Mouse (Mus musculus): ENCODE results near the gene Anapc1. TPM values are rescaled to one million over a fixed set of nuclear protein-coding genes. Genes with fewer than 3 reads are reported as not detected.
"Not testable (repeated sequence)": the region's sequence is repeated elsewhere in the genome, so short reads cannot be mapped to it uniquely, and the experiment has no call there.

The Anapc1 gene
- polyA plus RNA-seq, 1 experiment, result 128 TPM

- peak overlapping the region; percentile 86 for H3K27ac ChIP-seq (ENCODE audit: insufficient read depth, low read length)
- TF ChIP-seq CTCF (IDR thresholded peaks at IDR 0.05; ENCODE audit: borderline replicate concordance, insufficient read depth, low read length), result peak; percentile 80
- peak; percentile 36 for TF ChIP-seq POLR2A (IDR thresholded peaks at IDR 0.05; ENCODE audit: low read depth, low read length)
- peak overlapping the region; percentile 75 for H3K4me3 ChIP-seq (ENCODE audit: insufficient read depth, low read length)
- H3K4me1 ChIP-seq (ENCODE audit: control insufficient read depth, insufficient read depth, low read length), result peaks cover 3% of the 10 kb centered on the region; the same call in 1 of the 2 replicates
Observed at GRCm38 (mm10) chr2:128698140-128698692, 11.0 kb upstream of the Anapc1 start.

- Histone ChIP-seq H3K27ac (ENCODE audit: insufficient read depth, low read length) (no peak overlapping the region), H3K4me1 (ENCODE audit: control insufficient read depth, insufficient read depth, low read length) (peaks cover 9% of the 10 kb centered on the region; the same call in 1 of the 2 replicates), H3K4me3 (ENCODE audit: insufficient read depth, low read length) (no peak overlapping the region)
- no peak for TF ChIP-seq POLR2A (IDR thresholded peaks at IDR 0.05; ENCODE audit: low read depth, low read length)
- no peak for TF ChIP-seq CTCF (IDR thresholded peaks at IDR 0.05; ENCODE audit: borderline replicate concordance, insufficient read depth, low read length)
Observed at GRCm38 (mm10) chr2:128697566-128697965, 10.4 kb upstream of the Anapc1 start.

DNA sequence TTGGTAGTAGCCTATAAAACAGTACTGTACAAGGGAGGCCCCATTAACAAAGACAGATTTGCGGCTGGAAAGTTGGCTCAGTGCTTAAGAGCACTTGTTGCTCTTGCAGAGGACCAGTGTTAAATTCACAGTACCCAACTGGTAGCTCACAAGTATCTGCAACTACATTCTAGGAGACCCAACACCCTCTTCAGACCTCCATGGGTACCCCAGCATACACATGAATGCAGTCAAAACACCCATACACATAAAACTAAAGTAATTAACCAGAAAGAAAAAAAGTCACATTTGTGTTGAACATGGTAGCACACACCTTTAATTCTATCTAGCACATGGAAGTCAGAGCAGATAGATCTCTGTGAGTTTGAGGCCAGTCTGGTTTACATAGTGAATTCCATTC lies 9.9 kb upstream of the Anapc1 start:
- Histone ChIP-seq H3K4me1 (ENCODE audit: control insufficient read depth, insufficient read depth, low read length) (peaks cover 9% of the 10 kb centered on the region; the same call in 1 of the 2 replicates), H3K27ac (ENCODE audit: insufficient read depth, low read length) (no peak overlapping the region), H3K4me3 (ENCODE audit: insufficient read depth, low read length) (no peak overlapping the region)
- TF ChIP-seq POLR2A (IDR thresholded peaks at IDR 0.05; ENCODE audit: low read depth, low read length) (no peak), CTCF (IDR thresholded peaks at IDR 0.05; ENCODE audit: borderline replicate concordance, insufficient read depth, low read length) (no peak)

DNA sequence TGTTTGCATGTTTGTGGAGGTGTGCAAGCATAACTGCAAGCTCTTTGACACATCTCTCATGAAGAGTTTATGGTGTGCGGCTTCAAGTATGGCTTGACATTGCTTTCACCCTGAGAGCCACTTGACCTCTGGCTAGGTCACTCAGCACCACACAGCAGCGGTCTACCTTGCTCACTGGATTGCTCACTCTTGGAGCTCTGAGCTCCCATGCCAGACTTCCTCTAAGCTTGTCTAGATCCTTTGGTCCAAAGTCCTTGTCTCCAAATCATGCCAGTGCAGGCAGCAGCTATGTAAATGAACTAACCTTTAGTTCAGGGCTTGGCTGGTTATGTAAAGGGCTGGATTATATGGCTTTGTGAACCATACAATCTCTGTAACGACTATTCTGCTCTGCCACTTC lies 9.2 kb upstream of the Anapc1 start:
- Histone ChIP-seq H3K4me3 (ENCODE audit: insufficient read depth, low read length) (no peak overlapping the region), H3K4me1 (ENCODE audit: control insufficient read depth, insufficient read depth, low read length) (peaks cover 9% of the 10 kb centered on the region; the same call in 1 of the 2 replicates)
- no peak for TF ChIP-seq POLR2A (IDR thresholded peaks at IDR 0.05; ENCODE audit: low read depth, low read length)
- TF ChIP-seq CTCF (IDR thresholded peaks at IDR 0.05; ENCODE audit: borderline replicate concordance, insufficient read depth, low read length), result no peak

DNA sequence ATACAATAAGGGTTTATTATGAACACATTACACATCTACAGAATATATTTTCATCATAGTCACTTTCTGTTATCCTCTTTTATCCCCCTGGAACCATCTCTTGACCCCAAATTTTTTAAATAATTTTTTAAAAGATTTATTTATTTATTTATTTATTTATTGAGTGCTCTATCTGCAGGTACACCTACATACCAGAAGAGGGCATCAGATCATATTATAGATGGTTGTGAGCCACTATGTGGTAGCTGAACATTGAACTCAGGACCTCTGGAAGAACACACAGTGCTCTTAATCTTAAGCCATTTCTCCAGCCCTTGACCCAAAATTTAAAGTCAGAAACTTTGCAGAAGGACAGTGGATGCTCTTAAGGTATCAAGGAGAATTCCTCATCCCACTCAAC lies 7.4 kb upstream of the Anapc1 start:
- peaks cover 7% of the 10 kb centered on the region; the same call in 1 of the 2 replicates for H3K4me1 ChIP-seq (ENCODE audit: control insufficient read depth, insufficient read depth, low read length)
- H3K27ac ChIP-seq (ENCODE audit: insufficient read depth, low read length), result no peak overlapping the region
- H3K4me3 ChIP-seq (ENCODE audit: insufficient read depth, low read length), result no peak overlapping the region
- TF ChIP-seq POLR2A (IDR thresholded peaks at IDR 0.05; ENCODE audit: low read depth, low read length), result no peak
- TF ChIP-seq CTCF (IDR thresholded peaks at IDR 0.05; ENCODE audit: borderline replicate concordance, insufficient read depth, low read length), result no peak

More for the DNA sequence above, 9.2 kb upstream of the Anapc1 start:
- no peak overlapping the region for H3K27ac ChIP-seq (ENCODE audit: insufficient read depth, low read length)

DNA sequence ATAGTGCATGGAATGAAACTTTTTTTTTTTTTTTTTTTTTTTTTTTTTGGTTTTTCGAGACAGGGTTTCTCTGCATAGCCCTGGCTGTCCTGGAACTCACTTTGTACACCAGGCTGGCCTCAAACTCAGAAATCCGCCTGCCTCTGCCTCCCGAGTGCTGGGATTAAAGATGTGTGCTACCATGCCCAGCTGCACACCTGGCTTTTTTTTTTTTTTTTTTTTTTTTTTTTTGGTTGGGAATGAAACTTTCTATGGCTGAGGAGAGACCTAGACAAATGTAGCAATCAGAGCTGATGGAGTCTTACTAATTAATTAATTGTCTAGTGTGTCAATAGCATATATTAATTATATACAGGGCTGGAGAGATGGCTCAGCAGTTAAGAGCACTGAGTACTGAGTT lies 6.6 kb upstream of the Anapc1 start:
- not testable (repeated sequence) for H3K4me1 ChIP-seq (ENCODE audit: control insufficient read depth, insufficient read depth, low read length); H3K4me3 ChIP-seq (ENCODE audit: insufficient read depth, low read length); H3K27ac ChIP-seq (ENCODE audit: insufficient read depth, low read length)

DNA sequence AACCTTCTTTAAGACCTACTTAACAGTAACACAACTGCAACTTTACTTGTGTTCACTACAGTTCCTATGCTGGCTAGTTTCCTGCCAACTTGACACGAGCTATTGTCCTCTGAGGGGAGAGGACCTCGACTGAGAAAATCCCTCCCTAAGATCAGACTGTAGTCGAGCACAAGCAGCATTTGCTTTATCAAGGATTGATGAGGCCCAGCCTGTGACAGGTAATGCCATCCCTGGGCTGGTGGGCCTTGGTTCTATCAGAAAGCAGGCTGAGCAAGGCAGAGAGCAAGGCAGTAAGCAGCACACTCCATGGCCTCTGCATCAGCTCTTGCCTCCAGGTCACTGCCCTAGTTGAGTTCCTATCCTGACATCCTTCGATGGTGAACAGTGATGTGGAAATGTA lies 6.0 kb upstream of the Anapc1 start:
- peaks cover 7% of the 10 kb centered on the region; the same call in 1 of the 2 replicates for H3K4me1 ChIP-seq (ENCODE audit: control insufficient read depth, insufficient read depth, low read length)
- H3K4me3 ChIP-seq (ENCODE audit: insufficient read depth, low read length), result no peak overlapping the region
- peak overlapping the region; percentile 84 for H3K27ac ChIP-seq (ENCODE audit: insufficient read depth, low read length)
- TF ChIP-seq POLR2A (IDR thresholded peaks at IDR 0.05; ENCODE audit: low read depth, low read length), result no peak
- TF ChIP-seq CTCF (IDR thresholded peaks at IDR 0.05; ENCODE audit: borderline replicate concordance, insufficient read depth, low read length), result no peak

DNA sequence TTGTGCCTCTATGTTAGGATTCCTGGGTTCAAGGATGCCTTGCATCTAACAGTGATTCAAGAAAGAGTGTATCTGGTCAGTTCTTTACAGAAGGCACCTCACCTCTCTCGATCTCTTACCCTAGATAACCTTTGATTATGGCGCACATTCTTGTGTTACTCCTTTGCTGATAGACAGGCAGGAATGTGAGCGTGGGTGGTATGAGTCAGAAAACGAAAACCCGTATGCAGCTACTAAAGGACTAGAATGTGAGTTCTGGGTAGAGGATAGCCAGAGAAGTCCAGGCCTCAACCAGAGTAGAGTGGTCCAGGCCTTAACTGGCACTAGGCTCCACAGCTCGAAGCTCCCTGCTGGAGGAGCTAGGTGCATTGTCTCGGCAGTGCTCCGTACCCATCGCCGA lies 5.6 kb upstream of the Anapc1 start:
- H3K4me1 ChIP-seq (ENCODE audit: control insufficient read depth, insufficient read depth, low read length), result peaks cover 10% of the 10 kb centered on the region
- H3K27ac ChIP-seq (ENCODE audit: insufficient read depth, low read length), result peak overlapping the region; percentile 84
- H3K4me3 ChIP-seq (ENCODE audit: insufficient read depth, low read length), result no peak overlapping the region
- TF ChIP-seq POLR2A (IDR thresholded peaks at IDR 0.05; ENCODE audit: low read depth, low read length), result no peak

DNA sequence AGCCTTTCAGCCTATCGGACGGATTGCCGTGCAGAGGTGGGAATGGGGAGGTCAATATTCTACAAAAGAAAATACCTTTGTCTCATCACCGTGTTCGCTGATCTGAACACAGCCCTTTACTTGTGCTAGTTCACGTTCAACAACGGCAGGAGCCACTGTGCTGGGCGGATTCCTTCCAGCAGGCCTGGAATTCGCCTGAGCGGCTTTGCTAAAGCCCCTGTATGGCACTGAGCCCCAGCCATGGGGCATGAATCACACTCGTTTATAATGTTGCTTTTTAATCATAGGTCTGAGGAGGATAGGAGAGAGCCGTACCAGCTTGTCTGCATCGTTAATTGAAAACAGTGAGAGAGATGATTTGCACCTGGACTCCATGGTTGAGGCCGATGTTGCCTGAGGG lies 5.1 kb upstream of the Anapc1 start:
- Histone ChIP-seq H3K4me3 (ENCODE audit: insufficient read depth, low read length) (no peak overlapping the region), H3K27ac (ENCODE audit: insufficient read depth, low read length) (peak overlapping the region; percentile 84), H3K4me1 (ENCODE audit: control insufficient read depth, insufficient read depth, low read length) (peaks cover 11% of the 10 kb centered on the region)
- TF ChIP-seq CTCF (IDR thresholded peaks at IDR 0.05; ENCODE audit: borderline replicate concordance, insufficient read depth, low read length) (no peak), POLR2A (IDR thresholded peaks at IDR 0.05; ENCODE audit: low read depth, low read length) (no peak)

GRCm38 (mm10) chr2:128687558-128688120 lies 448 bp upstream of the Anapc1 start:
- TF ChIP-seq POLR2A (IDR thresholded peaks at IDR 0.05; ENCODE audit: low read depth, low read length) (no peak), CTCF (IDR thresholded peaks at IDR 0.05; ENCODE audit: borderline replicate concordance, insufficient read depth, low read length) (no peak)
- Histone ChIP-seq H3K4me1 (ENCODE audit: control insufficient read depth, insufficient read depth, low read length) (peaks cover 9% of the 10 kb centered on the region), H3K27ac (ENCODE audit: insufficient read depth, low read length) (peak overlapping the region; percentile 89), H3K4me3 (ENCODE audit: insufficient read depth, low read length) (peak overlapping the region; percentile 94; the same call in 1 of the 2 replicates)

All from embryonic fibroblast, embryonic 13.5 days (primary cell).